Mouse (Mus musculus) natural killer cell, adult 2 months (primary cell): ENCODE data around the gene Rab17.

Source experiments
- DNase-seq, 2 experiments: peaks; one replicate each; pipeline ENCODE4 v3.0.0; 2022; ENCODE audit warnings: low spot score in 2 of 2

The Rab17 gene

GRCm38 (mm10) chr1:90928575-90928934 lies 40.9 kb downstream of the Rab17 start:
- DNase-seq = peak; percentile 23 to 39

GRCm38 (mm10) chr1:90927929-90928574 lies 41.4 kb downstream of the Rab17 start:
- DNase-seq = no peak

GRCm38 (mm10) chr1:90927308-90927707 lies 42.2 kb downstream of the Rab17 start:
- DNase-seq = no peak

- DNase-seq = no peak
These were observed 43.4 kb downstream of the Rab17 start for GRCm38 (mm10) chr1:90926030-90926429.

GRCm38 (mm10) chr1:90921687-90922086 lies 47.8 kb downstream of the Rab17 start:
- DNase-seq = no peak

- no peak for DNase-seq
These were observed 52.0 kb downstream of the Rab17 start for GRCm38 (mm10) chr1:90917509-90917908.

GRCm38 (mm10) chr1:90914948-90915569 lies 54.4 kb downstream of the Rab17 start, which contains the start of gene Mlph:
Gene Mlph (plus strand): TSS chr1:90915085.
- DNase-seq = no peak

- DNase-seq = no peak
These were observed 56.2 kb downstream of the Rab17 start for GRCm38 (mm10) chr1:90913231-90913630.

- DNase-seq = no peak
These were observed 59.8 kb downstream of the Rab17 start for GRCm38 (mm10) chr1:90909631-90910152.

- DNase-seq = no peak
These were observed 60.3 kb downstream of the Rab17 start for GRCm38 (mm10) chr1:90909161-90909560.
